Mouse (Mus musculus): Measurements from ENCODE around the gene Map3k14. TPM values are rescaled to one million over a fixed set of nuclear protein-coding genes. Genes with fewer than 3 reads are reported as not detected.
"Not testable (repeated sequence)": the region's sequence is repeated elsewhere in the genome, so short reads cannot be mapped to it uniquely, and the experiment has no call there.

The Map3k14 gene
- total RNA-seq (2014; fragmentation: Nextera tagmentation) (10.9 and 16.7 TPM in 2 replicates), total RNA-seq (2017) (5.2 and 9.6 TPM in 2 replicates)

GRCm38 (mm10) chr11:103267346-103268219 is at the start of gene Map3k14:
Gene Map3k14 (minus strand): TSS chr11:103267472.
- peak; percentile 77 for ATAC-seq (replicated peaks; ENCODE audit: poor library complexity, severe bottlenecking)

GRCm38 (mm10) chr11:103315379-103315778 is 48.1 kb upstream of the Map3k14 start:
- ATAC-seq (replicated peaks; ENCODE audit: poor library complexity, severe bottlenecking): peak; percentile 39

- peak; percentile 3; the same call in 1 of the 2 replicates for ATAC-seq (replicated peaks; ENCODE audit: poor library complexity, severe bottlenecking)
Observed at GRCm38 (mm10) chr11:103314736-103315374, 47.6 kb upstream of the Map3k14 start.

GRCm38 (mm10) chr11:103313542-103313941 is 46.3 kb upstream of the Map3k14 start:
- ATAC-seq (replicated peaks; ENCODE audit: poor library complexity, severe bottlenecking): no peak

- ATAC-seq (replicated peaks; ENCODE audit: poor library complexity, severe bottlenecking): no peak
Observed at GRCm38 (mm10) chr11:103312655-103313255, 45.5 kb upstream of the Map3k14 start.

- peak; percentile 73 for ATAC-seq (replicated peaks; ENCODE audit: poor library complexity, severe bottlenecking)
Observed at GRCm38 (mm10) chr11:103311960-103312611, 44.8 kb upstream of the Map3k14 start.

GRCm38 (mm10) chr11:103309956-103310574 is 42.8 kb upstream of the Map3k14 start:
- ATAC-seq (replicated peaks; ENCODE audit: poor library complexity, severe bottlenecking): peak; percentile 67

- no peak for ATAC-seq (replicated peaks; ENCODE audit: poor library complexity, severe bottlenecking)
Observed at GRCm38 (mm10) chr11:103307910-103308309, 40.6 kb upstream of the Map3k14 start.

GRCm38 (mm10) chr11:103304525-103304924 is 37.3 kb upstream of the Map3k14 start:
- ATAC-seq (replicated peaks; ENCODE audit: poor library complexity, severe bottlenecking): peak; percentile 78

- ATAC-seq (replicated peaks; ENCODE audit: poor library complexity, severe bottlenecking): peak; percentile 68
Observed at GRCm38 (mm10) chr11:103294772-103295171, 27.5 kb upstream of the Map3k14 start.

- ATAC-seq (replicated peaks; ENCODE audit: poor library complexity, severe bottlenecking): no peak
Observed at GRCm38 (mm10) chr11:103294066-103294465, 26.8 kb upstream of the Map3k14 start.

GRCm38 (mm10) chr11:103292890-103293287 is 25.6 kb upstream of the Map3k14 start:
- ATAC-seq (replicated peaks; ENCODE audit: poor library complexity, severe bottlenecking): no peak

GRCm38 (mm10) chr11:103292152-103292889 is 25.0 kb upstream of the Map3k14 start:
- ATAC-seq (replicated peaks; ENCODE audit: poor library complexity, severe bottlenecking): peak; percentile 63

GRCm38 (mm10) chr11:103290841-103291240 is 23.6 kb upstream of the Map3k14 start:
- ATAC-seq (replicated peaks; ENCODE audit: poor library complexity, severe bottlenecking): not testable (repeated sequence)

GRCm38 (mm10) chr11:103288291-103288963 is 21.2 kb upstream of the Map3k14 start:
- peak; percentile 84 for ATAC-seq (replicated peaks; ENCODE audit: poor library complexity, severe bottlenecking)

- ATAC-seq (replicated peaks; ENCODE audit: poor library complexity, severe bottlenecking): no peak
Observed at GRCm38 (mm10) chr11:103286910-103287309, 19.6 kb upstream of the Map3k14 start.

GRCm38 (mm10) chr11:103285951-103286350 is 18.7 kb upstream of the Map3k14 start:
- ATAC-seq (replicated peaks; ENCODE audit: poor library complexity, severe bottlenecking): no peak

- ATAC-seq (replicated peaks; ENCODE audit: poor library complexity, severe bottlenecking): no peak
Observed at GRCm38 (mm10) chr11:103285276-103285675, 18.0 kb upstream of the Map3k14 start.

GRCm38 (mm10) chr11:103281784-103282183 is 14.5 kb upstream of the Map3k14 start:
- ATAC-seq (replicated peaks; ENCODE audit: poor library complexity, severe bottlenecking): peak; percentile 95
